Mouse (Mus musculus): Measurements from ENCODE around the gene Srsf7.

The Srsf7 gene

GRCm38 (mm10) chr17:80160454-80160853, 46.7 kb downstream of the Srsf7 start:
- no peak for DNase-seq (ENCODE audit: low read depth in 2 of 2, low spot score in 2 of 2)

- DNase-seq (ENCODE audit: low read depth in 2 of 2, low spot score in 2 of 2) = no peak
Measured at GRCm38 (mm10) chr17:80157489-80157888, 49.6 kb downstream of the Srsf7 start.

GRCm38 (mm10) chr17:80156905-80157304, 50.2 kb downstream of the Srsf7 start:
- DNase-seq (ENCODE audit: low read depth in 2 of 2, low spot score in 2 of 2) = no peak

- no peak for DNase-seq (ENCODE audit: low read depth in 2 of 2, low spot score in 2 of 2)
Measured at GRCm38 (mm10) chr17:80153631-80154030, 53.5 kb downstream of the Srsf7 start.

GRCm38 (mm10) chr17:80152767-80153630, 54.1 kb downstream of the Srsf7 start:
- no peak for DNase-seq (ENCODE audit: low read depth in 2 of 2, low spot score in 2 of 2)

GRCm38 (mm10) chr17:80151353-80151752, 55.8 kb downstream of the Srsf7 start:
- DNase-seq (ENCODE audit: low read depth in 2 of 2, low spot score in 2 of 2) = no peak

Measured in CD8-positive naive resting alpha-beta T cell, adult 2 months (primary cell).